Mouse (Mus musculus) brain, embryonic 18.5 days (tissue): Measurements from ENCODE around the gene Nos1.

Experiments used
- DNase-seq: peaks from one replicate; pipeline ENCODE4 v3.0.0-alpha.2; 2012; ENCODE audit warnings: low read depth, low spot score

Nos1 gene

DNA sequence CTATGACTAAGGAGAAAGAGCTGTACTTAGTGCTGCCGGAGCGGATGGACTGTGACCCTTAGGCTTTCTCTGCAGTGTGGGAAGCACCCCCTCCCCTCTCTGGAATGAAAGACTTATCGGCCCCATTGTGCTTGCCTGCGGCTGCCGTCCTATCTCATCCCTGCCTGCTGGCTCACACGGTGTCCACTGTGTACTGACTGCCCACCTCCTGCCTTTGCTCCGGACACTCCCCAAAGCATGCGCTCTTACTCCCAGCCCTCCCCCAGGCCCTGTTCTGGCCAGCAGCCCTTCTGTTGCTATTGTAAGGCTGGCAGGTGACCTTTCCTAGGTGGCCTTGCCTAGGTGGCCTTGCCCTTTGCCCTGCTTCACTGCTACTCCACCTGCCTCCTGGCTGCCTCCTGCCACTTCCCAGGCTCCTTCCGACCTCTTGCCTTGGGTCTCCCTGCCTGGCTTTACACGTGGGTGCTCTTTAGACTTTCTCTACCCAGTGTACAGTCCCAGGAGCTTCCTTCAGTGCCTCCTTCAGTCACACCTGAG lies 216.7 kb downstream of the Nos1 start:
- DNase-seq = no peak

- no peak for DNase-seq
Measured at GRCm38 (mm10) chr5:117999061-117999460, 218.2 kb downstream of the Nos1 start.

- no peak for DNase-seq
Measured at GRCm38 (mm10) chr5:117999584-117999983, 218.8 kb downstream of the Nos1 start.

- DNase-seq = no peak
Measured at GRCm38 (mm10) chr5:118002059-118002458, 221.2 kb downstream of the Nos1 start.

GRCm38 (mm10) chr5:118004619-118005018 lies 223.8 kb downstream of the Nos1 start:
- no peak for DNase-seq

GRCm38 (mm10) chr5:118005728-118006127 lies 224.9 kb downstream of the Nos1 start:
- no peak for DNase-seq

DNA sequence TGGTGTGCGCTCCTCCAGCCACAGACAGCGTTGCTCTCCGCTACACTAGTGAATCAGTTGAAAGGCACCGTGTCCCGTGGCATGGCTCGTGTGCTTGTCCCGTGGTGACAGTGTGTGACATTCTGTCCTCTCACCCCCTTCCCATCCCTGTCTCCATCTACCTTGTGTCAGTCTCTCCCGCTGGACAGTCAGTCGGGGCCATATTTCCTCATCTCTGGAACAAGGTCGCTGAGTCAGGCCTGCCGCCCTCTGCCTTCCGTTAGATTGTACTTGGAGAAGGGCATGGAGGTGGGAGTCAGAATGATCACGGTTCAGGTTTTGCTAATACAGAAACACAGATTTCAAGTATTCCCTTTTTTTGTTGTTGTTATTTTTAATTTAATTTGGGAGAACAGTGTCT lies 227.5 kb downstream of the Nos1 start:
- no peak for DNase-seq
